Mouse (Mus musculus) lung, postnatal 10 days (tissue): ENCODE data around the gene Uts2b.

Experiments
- DNase-seq: peaks from one replicate; pipeline ENCODE4 v3.0.0; 2021

The Uts2b gene

DNA sequence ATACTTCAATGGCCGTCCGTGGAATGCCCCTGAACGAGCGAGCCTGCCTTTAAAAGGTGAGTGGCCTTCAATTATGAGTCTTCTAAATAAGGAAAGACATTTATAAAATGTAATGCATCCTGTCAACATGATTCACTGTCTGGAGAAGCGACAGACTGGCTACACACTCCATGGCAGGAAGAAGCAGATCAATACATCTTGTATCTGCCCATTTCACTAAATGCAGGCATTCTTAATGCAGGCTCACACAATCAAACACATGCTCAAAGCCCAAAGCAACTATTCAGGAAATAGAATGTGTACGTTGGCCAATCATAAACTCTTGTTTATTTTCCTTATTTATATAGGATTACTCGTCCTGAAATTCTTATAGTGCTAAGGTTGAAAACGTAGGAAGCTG lies at the start of gene Uts2b:
Uts2b (minus strand) TSS at position 49 of the 400 bp plus-strand sequence.
- no peak for DNase-seq

GRCm38 (mm10) chr16:27417632-27418031 lies 47.6 kb upstream of the Uts2b start:
- DNase-seq = no peak

DNA sequence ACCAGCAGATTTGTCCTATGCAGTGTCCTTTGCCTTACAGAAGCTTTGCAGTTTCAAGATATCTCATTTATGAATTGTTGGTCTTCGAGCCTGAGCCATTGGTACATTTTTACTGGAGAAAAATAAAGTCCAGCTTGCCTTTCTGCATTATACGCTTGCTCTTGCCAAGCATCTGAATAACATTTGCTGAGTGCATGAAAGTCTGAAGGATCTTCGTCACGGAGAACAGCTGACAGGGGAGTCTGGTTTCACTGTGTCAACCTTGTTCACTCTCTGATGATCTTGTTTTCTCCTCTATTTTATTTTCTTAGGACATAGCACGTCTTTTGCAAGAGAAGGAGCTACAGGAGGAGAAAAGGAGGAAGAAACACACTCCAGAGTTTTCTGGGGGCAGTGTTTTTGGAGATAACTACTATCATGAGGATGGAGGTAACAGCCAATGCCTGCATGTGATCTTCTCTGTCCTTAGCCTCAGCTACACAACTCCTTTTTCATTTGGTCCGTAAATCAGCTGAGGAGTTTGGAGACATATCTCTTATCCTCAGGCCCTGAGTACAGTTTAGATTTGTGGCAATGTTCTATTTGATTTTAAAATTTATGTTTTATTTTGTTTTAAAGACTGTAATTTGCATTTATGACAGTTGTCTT lies 47.0 kb upstream of the Uts2b start:
- DNase-seq = no peak

DNA sequence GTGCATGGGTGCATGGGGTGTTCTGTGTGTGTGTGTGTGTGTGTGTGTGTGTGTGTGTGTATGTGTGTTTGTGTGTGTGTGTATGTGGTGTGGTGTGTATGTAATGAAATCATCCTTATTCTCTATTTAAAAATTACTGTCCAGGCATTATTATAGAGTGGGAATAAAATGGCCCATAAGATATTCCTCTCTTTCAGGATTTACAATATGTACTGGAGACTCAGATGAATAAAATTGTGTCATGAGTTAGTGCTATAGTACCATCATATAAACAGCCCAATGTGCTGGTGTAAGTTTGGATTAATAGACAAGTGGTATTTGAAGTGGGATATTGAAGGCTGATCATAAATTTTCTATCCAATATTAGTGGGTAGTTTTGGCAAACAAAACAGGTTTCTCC lies 34.1 kb upstream of the Uts2b start:
- DNase-seq = no peak

DNA sequence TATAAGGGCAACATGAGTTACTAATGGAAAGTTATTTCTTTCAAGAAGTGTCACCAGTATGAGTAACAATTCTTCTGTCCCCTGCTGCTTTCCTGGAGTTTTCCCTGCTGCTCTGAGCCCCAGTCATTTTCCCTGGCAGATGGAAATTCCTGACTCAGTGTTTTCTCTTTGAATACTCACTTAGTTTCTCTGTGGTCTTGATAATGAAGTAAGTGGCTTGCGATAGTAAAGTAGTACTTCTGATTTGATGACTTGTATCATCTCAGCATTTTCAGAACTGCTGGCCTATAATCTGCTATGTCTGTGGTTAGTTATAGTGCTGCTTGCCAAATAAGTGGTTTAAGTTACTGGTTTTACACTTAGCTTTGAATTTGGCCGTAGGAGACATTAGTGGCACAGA lies 31.5 kb upstream of the Uts2b start:
- DNase-seq = no peak

GRCm38 (mm10) chr16:27399719-27400253 lies 29.7 kb upstream of the Uts2b start:
- DNase-seq = no peak

DNA sequence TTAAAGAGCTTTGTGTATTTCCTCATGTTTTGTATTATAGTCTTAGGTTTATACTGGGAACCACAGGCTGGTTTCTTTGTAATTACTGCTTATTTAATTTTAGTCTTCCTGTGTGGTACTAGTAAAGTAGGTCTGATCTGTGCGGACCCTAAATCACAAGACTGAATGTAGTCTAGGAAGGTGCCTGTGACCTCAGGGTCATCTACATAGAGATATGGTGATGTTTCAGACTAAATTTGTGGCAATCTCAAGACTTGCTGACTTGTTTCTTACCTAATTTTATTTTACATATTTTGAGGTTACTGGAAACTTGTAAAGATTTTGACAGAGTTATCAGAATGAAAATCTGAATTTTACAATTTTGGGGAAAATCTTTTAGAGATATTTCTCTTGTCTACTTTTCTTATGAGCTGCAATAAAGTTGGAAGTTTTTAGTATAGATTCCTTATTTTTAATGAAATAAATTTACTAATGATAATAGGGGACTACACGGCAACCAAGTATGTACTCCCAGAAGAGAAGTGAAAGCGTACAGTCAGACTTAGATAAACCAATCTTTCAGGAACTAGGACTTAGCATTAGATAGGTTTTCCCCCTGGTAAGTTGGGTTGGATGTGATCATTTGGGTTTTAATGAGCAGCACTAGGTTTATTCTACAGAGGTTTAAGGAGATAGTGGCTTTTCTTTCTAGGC lies 29.1 kb upstream of the Uts2b start:
- no peak for DNase-seq

DNA sequence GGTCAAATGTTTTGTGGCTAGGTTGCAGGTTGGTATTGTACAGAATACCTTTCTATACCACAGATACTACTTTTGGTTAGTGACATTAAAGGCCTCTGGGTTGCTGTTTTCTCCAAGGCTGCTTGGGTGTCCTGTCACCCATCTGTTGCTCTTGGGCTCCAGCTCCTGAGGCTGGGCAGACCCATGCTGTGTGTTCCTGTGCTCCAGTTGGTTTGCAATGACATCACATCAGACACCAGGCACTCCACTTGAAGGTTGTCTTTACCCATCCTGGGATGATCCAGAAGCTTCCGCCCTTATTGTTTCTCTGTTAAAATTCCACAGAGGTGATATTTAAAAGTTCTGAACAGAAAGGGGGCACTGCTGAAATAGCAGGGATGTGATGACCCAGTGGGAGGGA lies 26.9 kb upstream of the Uts2b start:
- DNase-seq = no peak

GRCm38 (mm10) chr16:27395251-27396037 lies 25.4 kb upstream of the Uts2b start:
- DNase-seq = no peak

- DNase-seq = no peak
Observed at GRCm38 (mm10) chr16:27391845-27392244, 21.8 kb upstream of the Uts2b start.

- DNase-seq = no peak
Observed at GRCm38 (mm10) chr16:27390306-27390705, 20.3 kb upstream of the Uts2b start.

DNA sequence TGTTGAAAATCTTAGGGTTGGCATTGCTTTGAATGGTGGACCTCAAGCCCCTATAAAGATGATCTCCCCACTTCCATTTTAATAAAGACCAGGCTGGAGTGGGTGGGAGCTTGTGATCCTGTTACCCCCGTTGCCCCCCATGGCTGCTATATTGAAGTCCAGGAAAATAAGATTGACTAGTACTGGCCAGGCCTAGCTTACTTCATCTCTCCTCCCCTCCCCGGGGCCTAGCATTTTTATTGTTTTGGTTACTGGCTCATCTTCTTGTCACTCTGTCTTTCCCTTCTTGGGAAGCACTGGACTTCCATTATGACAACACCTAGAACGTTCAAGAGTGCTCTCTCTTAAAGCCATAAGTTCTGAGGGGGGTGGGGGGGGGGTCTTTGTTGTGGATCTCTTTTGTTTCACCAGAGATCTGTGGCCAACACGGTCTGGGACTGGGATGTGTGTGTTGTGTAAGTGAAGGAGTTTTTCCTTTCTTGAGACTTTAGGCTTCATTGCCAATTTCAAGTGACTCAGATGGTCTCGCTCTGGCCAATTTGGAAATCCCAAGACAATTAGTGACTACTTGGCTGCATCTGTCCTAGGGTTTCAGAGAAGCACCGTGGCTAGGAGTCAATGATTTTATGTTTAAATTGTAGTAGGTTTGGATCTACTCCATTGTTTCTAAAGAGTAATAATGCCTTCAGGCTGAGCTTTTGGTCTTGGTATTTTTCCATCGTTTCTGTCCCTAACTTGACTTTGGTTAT lies 19.7 kb upstream of the Uts2b start:
- peak; percentile 30 for DNase-seq

- DNase-seq = peak; percentile 86
Observed at GRCm38 (mm10) chr16:27388761-27389451, 18.9 kb upstream of the Uts2b start, which contains the start of gene Ccdc50. Ccdc50 (plus strand) TSS chr16:27388869.

GRCm38 (mm10) chr16:27387634-27388611 lies 17.9 kb upstream of the Uts2b start:
- DNase-seq = peak; percentile 7

- DNase-seq = no peak
Observed at GRCm38 (mm10) chr16:27386850-27387407, 16.9 kb upstream of the Uts2b start.

DNA sequence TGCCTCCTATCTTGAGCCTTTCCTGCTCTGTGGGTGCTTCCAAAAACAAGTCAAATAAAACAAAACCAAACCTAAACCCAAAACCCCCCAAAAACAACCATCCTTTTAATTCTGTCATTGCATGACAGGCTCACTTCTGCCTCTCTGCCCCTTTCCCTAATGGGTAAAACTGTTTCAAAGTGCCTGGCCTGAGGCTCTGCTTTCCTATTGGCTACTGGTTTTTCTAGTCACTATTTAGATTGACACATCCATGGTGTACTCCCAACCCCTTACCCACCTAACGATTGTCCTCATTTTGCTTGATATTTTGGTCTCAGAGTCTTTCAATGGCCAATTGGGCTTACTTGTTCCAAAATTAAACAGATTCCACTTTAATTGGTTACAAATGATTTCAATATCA lies 15.6 kb upstream of the Uts2b start:
- no peak for DNase-seq

GRCm38 (mm10) chr16:27384893-27385603 lies 15.0 kb upstream of the Uts2b start:
- DNase-seq = no peak

DNA sequence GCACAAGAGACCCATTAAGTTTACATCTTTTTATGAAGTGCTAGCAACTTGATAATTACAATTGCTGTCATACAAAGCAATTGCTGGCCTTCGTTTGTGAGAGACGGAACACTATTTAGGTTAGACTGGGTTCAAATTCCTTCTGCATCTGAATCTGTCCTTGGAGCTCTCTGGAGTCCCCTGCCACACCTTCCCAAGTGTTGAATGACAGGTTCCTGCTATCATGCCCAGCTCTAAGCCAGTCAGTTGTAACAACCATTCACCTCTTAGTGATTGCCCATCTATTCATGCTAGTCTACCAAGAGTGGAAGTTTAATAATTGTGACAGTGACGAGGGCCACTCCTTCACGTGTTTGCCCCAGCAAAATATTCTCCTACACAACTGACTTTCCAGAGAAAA lies 12.2 kb upstream of the Uts2b start:
- no peak for DNase-seq

- DNase-seq = no peak
Observed at GRCm38 (mm10) chr16:27376556-27376955, 6.5 kb upstream of the Uts2b start.

DNA sequence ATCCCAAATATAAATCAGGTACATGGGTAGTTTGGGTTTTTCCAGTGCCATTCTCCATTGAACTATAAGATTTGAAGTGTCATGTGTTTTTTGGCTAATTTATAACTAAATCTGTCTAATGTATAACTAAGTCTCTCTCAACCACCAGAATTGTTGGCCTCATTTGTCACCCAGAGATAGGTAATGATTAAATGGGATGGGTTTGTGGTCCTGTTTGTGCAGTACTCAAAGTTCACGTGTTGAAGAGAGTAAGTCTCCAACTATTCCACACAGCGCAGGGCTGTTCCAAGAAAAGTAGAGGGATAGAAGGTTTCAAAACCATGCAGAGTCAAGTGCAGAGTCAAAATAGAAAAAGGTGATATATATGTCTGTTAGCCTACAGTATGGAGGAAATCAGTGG lies 5.3 kb upstream of the Uts2b start:
- no peak for DNase-seq
